Mouse (Mus musculus) lung, postnatal 25 days (tissue): ENCODE measurements around the gene Hsd3b7.
"Not testable (repeated sequence)": the region's sequence is repeated elsewhere in the genome, so short reads cannot be mapped to it uniquely, and the experiment has no call there.

Experiments
- DNase-seq: peaks from one replicate; pipeline ENCODE4 v3.0.0; 2022; ENCODE audit warnings: low spot score

The Hsd3b7 gene

GRCm38 (mm10) chr7:127800435-127801009 is at the start of gene Hsd3b7:
TSS of gene Hsd3b7 (plus strand) at chr7:127800604.
- peak; percentile 95 for DNase-seq

DNA sequence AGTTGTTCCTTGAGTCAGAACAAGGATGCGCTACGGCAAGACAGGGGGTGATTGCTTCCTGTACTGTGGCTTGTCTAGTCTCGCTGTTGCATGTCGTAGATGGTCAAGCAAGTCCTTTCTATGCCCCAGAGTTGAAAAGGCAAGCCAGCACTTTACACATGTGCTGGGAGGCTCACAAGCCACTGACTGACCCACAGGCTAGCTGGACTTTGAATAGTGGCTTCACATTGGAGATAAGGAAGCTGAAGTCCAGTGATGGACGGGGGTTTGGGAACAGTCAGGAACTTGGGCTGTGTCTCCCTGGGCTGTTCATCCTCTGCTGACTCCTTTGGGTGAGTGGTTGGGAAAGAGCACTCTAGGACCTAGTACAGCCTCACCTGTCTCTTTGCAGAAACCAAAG is 48.8 kb upstream of the Hsd3b7 start:
- DNase-seq, result no peak

DNA sequence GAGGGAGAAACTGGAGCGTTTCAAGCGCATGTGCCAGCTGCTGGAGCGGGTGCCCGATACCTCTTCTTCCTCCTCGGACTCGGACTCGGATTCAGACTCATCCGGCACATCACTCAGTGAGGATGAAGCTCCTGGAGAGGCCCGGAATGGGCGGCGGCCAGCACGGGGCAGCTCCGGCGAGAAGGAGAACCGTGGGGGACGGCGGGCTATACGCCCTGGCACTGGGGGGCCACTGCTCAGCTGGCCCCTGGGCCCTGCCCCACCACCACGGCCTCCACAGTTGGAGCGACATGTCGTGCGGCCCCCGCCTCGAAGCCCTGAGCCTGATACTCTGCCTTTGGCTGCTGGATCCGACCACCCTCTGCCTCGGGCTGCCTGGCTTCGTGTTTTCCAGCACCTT is 48.3 kb upstream of the Hsd3b7 start:
- DNase-seq, result no peak

GRCm38 (mm10) chr7:127753158-127753557 is 47.2 kb upstream of the Hsd3b7 start:
- DNase-seq, result no peak

DNA sequence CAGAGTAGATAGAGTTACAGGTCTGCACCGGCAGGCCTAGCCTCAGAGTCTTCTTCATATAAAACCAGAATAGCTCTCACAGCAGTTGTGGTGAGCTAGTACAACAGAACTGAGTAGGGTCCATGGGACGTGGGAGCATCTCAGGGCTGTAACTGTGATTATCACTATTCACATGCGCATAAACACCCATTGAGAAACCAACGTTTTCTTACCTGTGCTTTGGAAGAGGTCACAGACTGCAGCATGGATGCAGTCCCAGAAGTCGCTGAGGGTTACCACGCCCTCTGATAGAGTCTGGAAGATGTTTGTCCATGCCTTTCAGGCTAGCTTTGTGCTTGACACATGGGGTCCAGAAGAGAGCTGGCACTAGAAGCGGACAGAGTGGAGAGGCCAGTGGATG is 46.7 kb upstream of the Hsd3b7 start:
- DNase-seq, result no peak

DNA sequence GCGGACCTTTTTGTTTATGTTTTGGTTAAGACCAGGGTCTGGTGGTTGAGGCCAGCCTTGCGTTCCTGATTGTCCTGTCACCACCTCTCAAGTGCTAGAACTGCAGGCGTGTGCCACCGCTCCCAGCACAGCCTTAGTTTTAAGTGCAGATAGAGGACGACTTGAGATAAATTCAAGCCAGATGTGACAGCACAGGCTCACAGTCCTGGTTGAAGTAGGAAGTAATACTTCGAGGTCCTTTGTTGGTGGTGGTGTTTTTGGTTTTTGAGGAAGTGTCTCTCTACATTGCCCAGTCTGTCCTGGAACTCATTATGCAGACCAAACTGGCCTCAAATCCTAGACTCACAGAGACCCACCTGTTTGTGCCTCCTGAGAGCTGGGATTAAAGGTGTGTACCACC is 40.7 kb upstream of the Hsd3b7 start:
- no peak for DNase-seq

GRCm38 (mm10) chr7:127760478-127760877 is 39.9 kb upstream of the Hsd3b7 start:
- DNase-seq, result no peak

DNA sequence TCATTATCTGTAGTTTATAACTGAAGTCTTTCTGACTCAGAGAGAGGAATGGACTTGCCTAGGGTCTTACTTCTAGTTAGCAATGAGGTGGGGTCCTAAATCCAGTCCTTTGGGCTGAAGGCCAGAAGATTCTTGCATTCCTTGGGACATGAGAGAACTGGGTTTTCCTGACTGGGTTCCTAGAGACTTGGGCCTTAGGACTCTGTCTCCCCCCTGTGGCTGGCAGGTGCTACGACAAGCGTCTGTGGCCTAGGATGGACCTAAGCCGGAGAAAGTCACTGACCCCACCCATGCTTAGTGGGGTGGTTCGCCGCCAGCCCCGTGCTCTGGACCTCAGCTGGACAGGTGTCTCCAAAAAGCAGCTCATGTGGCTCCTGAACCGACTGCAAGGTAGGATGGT is 39.4 kb upstream of the Hsd3b7 start:
- peak; percentile 76 for DNase-seq

DNA sequence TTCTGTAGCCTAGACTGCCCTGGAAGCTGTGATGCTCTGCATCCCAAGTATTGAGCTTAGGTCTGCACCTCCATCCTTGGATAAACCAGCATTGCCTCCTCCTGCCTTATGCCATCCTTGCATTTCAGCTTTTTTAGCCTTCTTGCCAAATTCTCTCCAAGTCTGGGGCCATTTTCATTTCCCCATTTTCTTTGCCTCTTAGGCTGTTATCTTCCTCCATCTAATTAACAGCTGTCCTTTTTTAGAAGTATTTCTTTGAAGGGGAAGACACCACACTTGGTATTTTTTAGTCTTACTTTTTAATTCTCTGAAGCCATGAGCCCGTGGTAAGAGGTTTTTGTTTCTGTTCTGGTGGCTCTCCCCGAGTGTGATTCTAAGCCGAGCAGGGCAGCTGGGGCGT is 36.8 kb upstream of the Hsd3b7 start:
- no peak for DNase-seq

DNA sequence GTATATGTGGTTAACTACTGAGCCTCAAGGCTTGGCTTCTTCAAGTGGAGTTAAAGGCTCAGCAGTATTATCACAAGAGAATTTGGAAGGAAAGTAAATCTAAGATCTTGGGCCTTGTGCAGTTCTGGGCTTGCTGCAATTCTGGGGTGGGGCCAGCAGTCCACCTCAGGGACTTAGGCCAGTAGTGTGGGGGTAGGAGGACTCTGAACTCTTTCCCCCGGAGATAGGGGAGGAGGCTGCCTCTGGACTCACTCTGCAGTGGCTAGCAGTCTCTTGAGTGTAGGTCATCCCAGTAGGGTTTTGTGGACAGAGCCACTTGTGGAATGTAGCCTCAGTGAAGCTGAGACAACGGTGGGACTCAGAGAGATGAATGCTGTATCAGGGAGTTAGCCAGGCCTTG is 34.6 kb upstream of the Hsd3b7 start:
- DNase-seq, result no peak

- no peak for DNase-seq
These were observed 33.4 kb upstream of the Hsd3b7 start for GRCm38 (mm10) chr7:127766851-127767609.

GRCm38 (mm10) chr7:127767671-127768345 is 32.6 kb upstream of the Hsd3b7 start:
- no peak for DNase-seq

DNA sequence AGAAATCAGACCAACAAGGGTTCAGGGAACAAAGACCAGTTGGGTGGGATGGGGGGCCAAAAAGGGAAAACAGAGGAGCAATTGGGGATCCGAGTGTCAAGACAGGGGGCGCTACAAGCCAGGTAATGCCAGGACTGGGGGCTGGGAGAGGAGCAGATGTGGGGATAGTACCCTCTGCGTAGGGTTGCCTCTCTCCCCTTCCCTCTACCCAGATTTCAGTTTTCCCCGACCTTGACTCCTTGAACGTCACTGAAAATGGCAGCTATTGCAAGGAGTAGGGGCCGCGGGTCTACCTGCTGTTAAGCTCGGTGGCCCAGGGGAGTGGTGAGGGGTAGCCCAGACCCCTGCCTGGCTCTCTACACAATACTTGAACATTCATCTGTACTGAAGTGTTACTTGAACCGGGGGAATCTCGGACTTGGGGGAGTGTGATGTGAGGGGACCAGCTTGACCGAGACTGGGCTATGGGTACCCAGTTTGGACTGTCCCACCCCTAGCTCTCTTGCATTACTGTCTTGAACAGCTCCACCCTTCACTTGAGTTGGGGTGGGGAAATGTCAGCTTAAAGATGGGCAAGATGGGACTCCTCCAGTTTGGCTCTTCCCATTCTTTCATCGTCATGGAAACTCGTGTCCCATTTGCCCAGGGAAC is 31.9 kb upstream of the Hsd3b7 start:
- DNase-seq, result peak; percentile 16

DNA sequence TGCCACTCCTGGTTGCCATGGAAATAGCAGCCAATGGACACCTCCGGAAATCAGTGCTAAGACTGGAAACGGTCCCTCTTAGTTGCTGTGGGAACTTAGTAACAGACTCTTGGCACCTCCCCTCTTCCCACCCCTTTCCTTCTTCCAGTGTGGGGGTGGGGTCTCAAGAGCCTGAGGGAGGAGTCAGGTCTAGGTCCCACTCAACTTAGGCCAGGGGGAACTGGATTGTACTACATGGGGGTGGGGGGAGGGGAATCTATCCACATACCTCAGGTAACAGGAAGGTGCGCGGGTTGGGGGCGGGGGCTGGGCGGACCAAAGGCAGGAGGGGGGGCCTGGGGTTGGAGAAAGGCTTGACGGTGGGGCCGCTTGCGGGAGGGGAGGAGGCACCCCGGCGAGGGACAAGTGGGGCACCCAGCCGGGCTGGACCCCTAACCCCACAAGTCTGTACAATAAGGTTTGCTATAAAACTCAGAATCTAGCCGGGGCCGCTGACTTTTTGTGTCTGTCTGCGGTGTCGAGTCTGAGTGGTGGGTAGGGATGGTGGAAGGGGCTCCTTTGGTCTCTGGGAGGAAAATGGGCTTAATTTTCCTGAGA is 31.3 kb upstream of the Hsd3b7 start:
- DNase-seq, result peak; percentile 98

DNA sequence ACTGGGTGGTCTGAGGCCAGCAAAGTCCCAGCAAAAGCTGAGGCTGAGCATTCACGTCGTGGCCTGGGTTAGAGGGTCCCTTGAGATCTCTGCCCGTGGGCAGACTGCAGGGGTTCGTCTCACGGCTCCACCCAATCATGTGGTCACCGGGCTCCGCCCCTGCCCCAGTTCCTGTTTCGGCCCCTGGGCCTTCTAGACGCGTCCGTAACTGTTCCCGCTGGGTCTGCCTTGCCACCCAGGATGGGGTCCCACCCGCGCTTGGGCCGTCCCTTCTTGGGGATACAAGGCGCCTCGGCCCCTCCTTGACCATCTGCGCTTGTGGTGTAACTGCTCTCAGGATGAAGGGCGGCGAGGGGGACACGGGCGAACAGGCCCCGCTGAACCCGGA is 30.8 kb upstream of the Hsd3b7 start, which contains the start of gene Orai3:
Gene Orai3 (plus strand): TSS at position 165 of the 388 bp plus-strand sequence.
- peak; percentile 92 for DNase-seq

DNA sequence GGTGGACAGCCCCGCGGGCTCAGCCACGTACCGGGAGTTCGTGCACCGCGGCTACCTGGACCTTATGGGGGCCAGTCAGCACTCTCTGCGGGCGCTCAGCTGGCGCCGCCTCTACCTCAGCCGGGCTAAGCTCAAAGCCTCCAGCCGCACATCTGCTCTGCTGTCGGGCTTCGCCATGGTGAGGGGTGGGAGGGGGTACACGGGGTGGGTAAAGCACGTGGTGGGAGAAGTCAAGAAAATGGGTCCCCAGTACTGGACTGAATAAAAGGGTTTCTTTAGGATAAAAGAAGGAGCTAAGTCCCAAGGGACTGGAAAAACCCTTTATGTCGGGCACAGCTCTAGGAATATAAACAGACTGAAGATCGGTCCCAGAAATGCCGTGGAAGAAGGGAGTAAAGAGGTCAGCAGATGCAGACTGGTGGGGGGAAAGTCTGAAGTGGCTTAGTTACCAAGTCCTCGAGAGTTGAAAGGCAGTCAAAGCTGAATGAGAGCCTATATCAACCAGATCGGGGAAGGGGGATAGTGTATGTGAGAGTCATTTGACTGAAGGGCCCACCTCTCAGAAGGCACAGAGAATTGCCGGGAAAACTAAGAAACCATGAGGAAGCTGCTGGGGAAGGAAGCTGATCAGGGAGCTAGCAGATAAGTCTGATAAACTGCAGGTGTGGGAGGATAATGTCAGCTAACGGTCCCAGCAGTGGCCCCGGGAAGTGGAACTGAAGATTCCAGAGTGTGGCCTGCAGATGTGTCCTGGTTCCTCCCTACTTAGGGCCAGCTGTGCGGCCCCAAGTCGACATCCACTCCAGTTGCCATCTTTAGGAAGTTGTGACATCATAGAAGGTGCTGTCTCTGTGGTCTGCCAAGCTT is 30.1 kb upstream of the Hsd3b7 start:
- no peak for DNase-seq

DNA sequence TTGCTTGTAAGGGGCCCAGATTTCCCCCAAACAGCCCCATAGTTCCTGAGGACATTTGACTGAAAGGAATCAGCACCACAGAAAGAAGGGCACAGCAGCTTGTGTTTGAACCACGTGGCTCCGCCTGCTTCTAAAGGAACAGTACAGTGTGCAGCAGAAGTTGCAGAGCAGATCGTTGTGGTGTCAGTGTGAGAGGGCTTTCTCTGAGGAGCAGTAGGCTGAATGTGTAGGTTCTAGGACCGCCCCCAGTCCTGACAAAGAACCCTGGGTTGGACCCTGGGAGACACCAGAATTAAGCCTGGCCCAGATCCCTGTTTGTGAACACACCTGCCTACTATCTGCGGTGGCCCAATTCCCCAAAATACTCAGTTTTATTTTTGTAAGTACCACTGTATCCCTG is 29.1 kb upstream of the Hsd3b7 start:
- no peak for DNase-seq

DNA sequence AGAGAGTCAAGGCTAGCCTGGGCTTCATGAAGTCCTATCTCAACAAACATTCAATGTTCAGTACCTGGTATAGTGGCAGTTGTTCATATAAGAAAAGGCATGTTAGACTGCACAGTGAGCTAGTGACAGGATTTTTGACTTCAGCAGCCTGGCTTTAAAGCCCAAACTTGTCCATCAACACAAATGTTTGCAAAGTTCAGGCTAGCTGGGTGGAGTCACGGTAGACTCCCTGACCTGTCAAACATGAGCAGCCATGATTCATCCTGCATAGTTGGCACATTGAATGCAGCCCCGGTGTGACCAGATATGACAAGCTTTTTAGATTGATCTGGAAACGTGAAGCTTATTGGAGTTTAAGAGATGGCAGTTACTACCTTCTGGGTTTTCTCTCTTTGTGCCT is 28.3 kb upstream of the Hsd3b7 start:
- DNase-seq, result no peak

DNA sequence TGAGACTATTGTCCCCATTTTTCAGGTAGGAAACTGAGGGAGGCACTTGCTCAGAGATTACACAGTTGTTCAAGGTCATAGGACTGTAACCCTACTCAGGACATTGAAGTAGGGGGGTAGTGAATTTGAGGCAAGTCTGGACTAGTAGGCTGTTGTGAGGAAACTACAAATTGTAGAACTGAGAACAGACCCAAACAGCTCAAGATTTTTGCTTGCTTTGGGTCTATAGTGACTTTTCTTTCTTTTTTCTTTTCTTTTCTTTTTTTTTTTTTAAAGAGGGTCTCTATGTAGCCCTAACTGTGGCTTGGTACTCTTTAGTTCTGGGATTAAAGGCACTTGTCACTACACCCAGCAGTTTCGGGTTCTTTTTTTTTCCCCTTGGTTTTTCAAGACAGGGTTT is 27.8 kb upstream of the Hsd3b7 start:
- DNase-seq, result no peak

- DNase-seq, result peak; percentile 62
These were observed 26.6 kb upstream of the Hsd3b7 start for GRCm38 (mm10) chr7:127773664-127774384.

DNA sequence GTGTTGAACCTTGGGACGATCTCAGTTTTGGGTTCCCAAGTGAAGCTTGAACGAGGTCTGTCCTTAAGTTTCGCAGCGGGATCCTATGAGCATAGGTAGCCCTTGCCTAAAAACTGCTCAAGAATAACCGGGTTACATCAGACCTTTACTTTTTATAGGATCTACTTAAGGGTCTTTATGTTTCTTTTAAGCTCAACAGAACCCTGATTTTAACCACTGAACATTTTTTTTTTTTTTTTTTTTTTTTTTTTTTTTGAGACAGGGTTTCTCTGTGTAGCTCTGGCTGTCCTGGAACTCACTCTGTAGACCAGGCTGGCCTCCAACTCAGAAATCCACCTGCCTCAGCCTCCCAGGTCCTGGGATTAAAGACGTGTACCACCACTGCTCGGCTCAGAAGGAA is 24.6 kb upstream of the Hsd3b7 start:
- DNase-seq, result not testable (repeated sequence)
